Mouse (Mus musculus): Measurements from ENCODE around the gene Cnksr2. TPM values are rescaled to one million over a fixed set of nuclear protein-coding genes. Genes with fewer than 3 reads are reported as not detected.

The Cnksr2 gene
- 6.5 and 7.2 TPM in 2 replicates for polyA plus RNA-seq (2015; fragmentation: Nextera tagmentation; extraction: Ambion mirVana)

DNA sequence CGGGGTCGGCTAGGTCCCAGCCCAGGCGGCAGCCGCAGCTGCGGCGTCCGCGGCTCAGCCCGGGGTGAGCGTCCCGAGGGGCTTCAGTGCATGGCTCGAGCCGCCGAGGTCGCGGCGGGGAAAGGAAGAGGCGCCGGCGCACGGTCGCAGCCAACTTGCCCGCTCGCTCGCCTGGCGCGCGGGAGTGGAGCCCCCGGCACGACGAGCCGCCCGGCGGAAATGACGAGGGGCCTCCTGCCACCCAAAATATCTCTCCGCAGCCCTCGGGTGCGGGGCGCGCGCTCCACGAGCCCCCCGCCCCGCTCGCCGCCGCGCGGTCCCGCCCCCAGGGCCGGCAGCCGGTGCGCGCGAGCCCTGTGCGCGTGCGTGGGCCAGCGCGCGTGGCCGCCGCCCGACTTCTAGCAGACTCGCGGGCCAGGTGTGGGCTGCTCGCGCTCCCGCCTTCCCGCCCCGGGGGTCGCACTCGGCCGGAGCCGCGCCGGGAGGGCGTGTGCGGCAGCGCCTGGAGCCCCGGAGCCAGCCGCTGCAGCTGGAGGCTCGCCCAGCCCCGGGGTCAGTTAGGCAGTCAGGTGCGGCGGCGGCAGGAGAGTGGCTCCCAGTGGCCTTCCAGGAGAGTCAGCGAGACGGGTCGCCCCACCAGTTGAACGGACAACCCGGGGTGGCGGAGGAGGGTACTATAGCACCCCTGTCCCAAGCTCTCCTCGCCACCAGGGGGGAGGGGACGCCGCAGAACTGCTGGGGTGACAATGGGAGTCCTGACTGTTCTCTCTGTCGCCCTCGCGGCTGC is at the start of gene Cnksr2:
Gene Cnksr2, minus strand, starts transcription at position 238 of the 787 bp plus-strand sequence.

DNA sequence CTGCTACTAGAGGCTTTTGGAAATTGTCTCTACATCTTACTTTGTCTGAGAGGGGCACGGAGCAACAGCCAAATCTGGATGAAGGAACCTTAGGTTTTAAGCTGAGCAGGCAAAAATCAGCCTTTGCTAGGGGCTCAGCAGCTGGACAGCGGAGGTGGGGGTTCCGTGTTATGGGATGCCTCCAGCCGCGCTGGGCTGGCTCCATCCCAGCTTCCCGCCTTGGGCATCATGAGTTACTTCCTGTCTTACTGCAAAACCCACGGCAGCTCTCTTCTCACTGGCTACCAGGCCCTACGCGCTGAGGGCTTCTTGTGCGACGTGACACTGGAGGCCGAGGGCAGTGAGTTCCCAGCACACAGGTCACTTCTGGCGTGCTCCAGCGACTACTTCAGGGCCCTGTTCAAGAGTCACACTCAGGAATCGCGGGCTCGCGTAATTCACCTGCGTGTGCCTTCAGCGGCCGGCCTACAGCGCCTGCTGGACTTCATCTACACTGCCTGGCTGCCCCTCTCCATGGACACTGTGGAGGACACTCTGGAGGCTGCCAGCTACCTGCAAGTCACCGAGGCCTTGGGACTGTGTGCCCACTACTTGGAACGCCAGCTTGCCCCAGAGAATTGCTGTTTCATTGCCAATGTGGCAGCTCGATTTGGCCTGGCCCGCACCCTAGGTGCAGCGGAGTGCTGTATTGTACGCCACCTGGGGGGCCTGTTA is 224.7 kb downstream of the Cnksr2 start, which contains the start of gene Klhl34:
Gene Klhl34, plus strand, starts transcription at position 229 of the 714 bp plus-strand sequence.

Other genes starting within 250 kb of the Cnksr2 start
- 0.77 and 1.0 TPM in 2 replicates for gene Klhl34, start 224.9 kb downstream of the Cnksr2 start, polyA plus RNA-seq (2015; fragmentation: Nextera tagmentation; extraction: Ambion mirVana)

Measured in neural tube, postnatal 0 days (tissue).